Mouse (Mus musculus) ES-Bruce4 (cell line): ENCODE measurements around the gene Poc1b.

Experiments used
- CTCF ChIP-seq: IDR thresholded peaks from one replicate; pipeline ENCODE4 v1.8.1; 2011; ENCODE audit warnings: low read depth, low read length
- EP300 ChIP-seq: IDR thresholded peaks from 2 replicates; pipeline ENCODE4 v1.6.1; 2011; ENCODE audit warnings: low read depth, low read length; ENCODE audit not compliant: insufficient read depth
- POLR2A ChIP-seq: IDR thresholded peaks from one replicate; pipeline ENCODE4 v1.8.1; 2011; ENCODE audit warnings: low read length; ENCODE audit not compliant: insufficient read depth

GRCm38 (mm10) chr10:99151580-99151979 is 44.7 kb downstream of the Poc1b start:
- TF ChIP-seq EP300 (no peak), POLR2A (no peak), CTCF (no peak)
